Mouse (Mus musculus): Measurements from ENCODE around the gene Rsrc2. TPM values are rescaled to one million over a fixed set of nuclear protein-coding genes. Genes with fewer than 3 reads are reported as not detected.

Gene Rsrc2
- polyA plus RNA-seq, 1 experiment from 2014 or later: 174 TPM

DNA sequence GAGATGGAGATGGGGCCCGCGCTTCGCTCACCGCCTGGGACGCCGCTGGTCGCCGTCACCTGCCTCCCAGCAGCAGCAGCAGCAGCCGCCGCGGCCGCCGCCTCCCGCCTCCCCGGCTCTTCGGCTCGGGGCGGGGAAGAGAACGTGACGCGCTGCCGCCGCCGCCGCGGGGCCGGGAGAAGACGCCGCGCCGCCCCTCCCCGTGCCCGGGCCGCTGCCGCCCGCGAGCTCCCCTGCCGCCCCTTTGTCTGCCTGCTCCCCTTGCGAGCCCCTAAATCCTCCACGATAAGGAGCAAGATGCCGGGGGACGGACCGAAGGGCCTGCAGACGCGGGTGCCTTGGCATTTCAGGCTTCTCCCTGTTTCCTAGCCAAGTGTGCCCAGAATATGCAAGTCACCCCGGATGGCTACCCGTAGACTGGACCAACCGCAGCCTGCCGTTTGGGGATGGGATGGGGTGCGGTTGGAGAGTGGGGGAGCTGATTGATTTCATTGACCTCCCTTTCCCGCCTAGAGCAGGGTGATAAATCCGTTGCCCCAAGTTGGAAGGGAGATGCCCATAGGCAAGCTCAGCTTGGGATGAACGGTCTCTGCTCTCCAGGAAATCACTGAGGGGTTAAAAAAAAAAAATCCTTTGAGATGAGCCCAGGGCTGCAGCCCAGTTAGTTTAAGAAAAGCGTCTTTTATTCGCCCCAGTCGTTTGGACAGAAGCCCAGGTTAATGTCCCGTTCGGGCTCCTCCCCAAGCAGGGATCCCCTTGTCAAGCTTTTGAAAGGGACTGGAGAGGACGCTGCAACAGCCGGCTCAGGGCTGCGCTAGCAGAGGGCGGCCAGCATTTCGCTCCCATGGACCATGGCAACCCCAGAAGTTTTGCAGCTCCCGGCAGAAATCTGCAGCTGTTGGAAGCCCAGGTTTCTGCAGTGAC is 64.7 kb downstream of the Rsrc2 start, which contains the start of gene Clip1:
Gene Clip1 (minus strand): TSS at position 398 of the 924 bp plus-strand sequence.
- peak within 1 kb of the TSS; percentile 55 for H3K4me2 ChIP-seq (replicated peaks)
- peak within 1 kb of the TSS; percentile 99 for H3K27ac ChIP-seq (replicated peaks)
- no peaks in the 10 kb centered on the region for H3K9me3 ChIP-seq
- H3K27me3 ChIP-seq: no peaks in the 10 kb centered on the region
- peaks cover 27% of the 10 kb centered on the region for H3K4me1 ChIP-seq
- peak within 1 kb of the TSS; percentile 99 for H3K9ac ChIP-seq (replicated peaks)
- WGBS: under 1% methylated on average over 43 of the region's 64 CpGs
- no peaks in the 10 kb centered on the region for H3K36me3 ChIP-seq
- ATAC-seq (ENCODE audit: low FRiP score, low read depth): peak; percentile 62
- peak within 1 kb of the TSS; percentile 98 for H3K4me3 ChIP-seq

GRCm38 (mm10) chr5:123683377-123684220 is 65.6 kb downstream of the Rsrc2 start:
- no peaks in the 10 kb centered on the region for H3K9me3 ChIP-seq
- peak overlapping the region; percentile 99 for H3K9ac ChIP-seq (replicated peaks)
- H3K36me3 ChIP-seq: no peaks in the 10 kb centered on the region
- H3K27ac ChIP-seq (replicated peaks): peak overlapping the region; percentile 99
- H3K4me3 ChIP-seq: peak overlapping the region; percentile 98
- no peaks in the 10 kb centered on the region for H3K27me3 ChIP-seq
- peaks cover 27% of the 10 kb centered on the region for H3K4me1 ChIP-seq
- H3K4me2 ChIP-seq (replicated peaks): peak overlapping the region; percentile 55
- ATAC-seq (ENCODE audit: low FRiP score, low read depth): peak; percentile 81
- WGBS: 1% methylated on average over 79 of the region's 92 CpGs

DNA sequence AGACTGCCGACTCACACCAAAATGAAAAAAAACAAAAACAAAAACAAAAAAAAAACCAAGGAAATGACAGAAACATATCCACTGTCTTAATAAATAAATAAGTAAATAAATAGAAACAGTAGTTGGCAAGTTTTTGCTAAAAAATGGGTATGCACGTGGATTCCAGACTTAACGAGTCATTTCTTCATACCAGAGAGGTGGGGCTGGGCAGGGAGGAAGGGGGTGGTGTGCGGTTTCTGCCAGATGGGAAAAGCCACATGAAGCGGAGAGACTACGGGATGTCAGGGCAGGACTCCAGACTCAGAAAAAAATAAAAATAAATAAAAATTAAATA is 66.2 kb downstream of the Rsrc2 start:
- no peaks in the 10 kb centered on the region for H3K27me3 ChIP-seq
- no peaks in the 10 kb centered on the region for H3K36me3 ChIP-seq
- H3K4me3 ChIP-seq: peak overlapping the region; percentile 98
- H3K9me3 ChIP-seq: no peaks in the 10 kb centered on the region
- H3K9ac ChIP-seq (replicated peaks): peak overlapping the region; percentile 99
- H3K4me2 ChIP-seq (replicated peaks): peak overlapping the region; percentile 55
- 4% methylated on average over 6 of the region's 6 CpGs for WGBS
- peak overlapping the region; percentile 99 for H3K27ac ChIP-seq (replicated peaks)
- peaks cover 27% of the 10 kb centered on the region for H3K4me1 ChIP-seq
- peak; percentile 44; the same call in 1 of the 2 replicates for ATAC-seq (ENCODE audit: low FRiP score, low read depth)

GRCm38 (mm10) chr5:123682372-123682771 is 66.8 kb downstream of the Rsrc2 start:
- ATAC-seq (ENCODE audit: low FRiP score, low read depth): no peak
- H3K4me3 ChIP-seq: peak overlapping the region; percentile 98

DNA sequence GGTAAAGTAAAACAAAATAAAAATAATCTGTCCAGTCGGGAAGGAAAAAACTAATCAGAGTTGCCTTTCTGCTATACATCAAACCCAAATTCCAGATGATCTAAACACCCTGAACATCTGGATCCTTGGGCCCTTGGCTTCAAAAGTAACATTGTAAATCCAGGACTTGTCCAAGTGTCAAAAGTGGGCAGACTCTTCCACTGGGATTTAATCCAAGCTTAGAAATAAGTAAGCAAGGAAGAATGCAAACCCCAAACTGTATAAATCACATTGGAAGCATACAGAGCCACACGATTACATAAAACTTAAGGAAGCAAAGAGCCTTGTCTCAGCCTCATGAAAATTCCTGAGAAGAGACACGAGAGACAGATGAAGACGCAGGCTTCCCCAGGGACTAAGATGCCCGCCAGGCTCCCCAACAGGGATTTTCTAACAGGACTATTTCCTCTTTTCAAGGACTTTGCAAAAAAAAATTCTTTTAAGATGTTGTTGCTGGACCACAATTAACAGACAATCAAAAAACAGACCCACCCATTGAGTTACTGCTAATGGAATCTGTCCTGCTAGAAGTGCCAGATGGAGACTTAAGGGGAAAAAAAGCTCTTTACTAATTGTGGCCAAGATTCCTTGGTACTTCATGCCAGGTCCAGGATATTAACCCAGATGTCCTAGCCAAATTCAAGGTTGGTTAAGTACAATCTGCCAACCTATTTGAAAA is 69.5 kb downstream of the Rsrc2 start:
- Histone ChIP-seq H3K9ac (replicated peaks) (no peak overlapping the region), H3K27ac (replicated peaks) (no peak overlapping the region), H3K4me2 (replicated peaks) (no peak overlapping the region), H3K27me3 (no peaks in the 10 kb centered on the region), H3K36me3 (0 out of 2 replicates have a peak, but pooled peaks cover 6% of the 10 kb centered on the region), H3K9me3 (no peaks in the 10 kb centered on the region), H3K4me3 (no peak overlapping the region), H3K4me1 (peaks cover 23% of the 10 kb centered on the region)
- no peak for ATAC-seq (ENCODE audit: low FRiP score, low read depth)
- WGBS: 53% methylated on average over 5 of the region's 5 CpGs

More at GRCm38 (mm10) chr5:123682372-123682771, 66.8 kb downstream of the Rsrc2 start:
- Histone ChIP-seq H3K4me2 (replicated peaks) (peak overlapping the region; percentile 55), H3K9ac (replicated peaks) (peak overlapping the region; percentile 99), H3K27ac (replicated peaks) (no peak overlapping the region), H3K4me1 (peaks cover 27% of the 10 kb centered on the region), H3K27me3 (no peaks in the 10 kb centered on the region), H3K9me3 (no peaks in the 10 kb centered on the region), H3K36me3 (0 out of 2 replicates have a peak, but pooled peaks cover 1% of the 10 kb centered on the region)
- 44% methylated on average over 4 of the region's 4 CpGs for WGBS

- Histone ChIP-seq H3K9me3 (no peaks in the 10 kb centered on the region), H3K27me3 (no peaks in the 10 kb centered on the region), H3K36me3 (0 out of 2 replicates have a peak, but pooled peaks cover 6% of the 10 kb centered on the region), H3K4me3 (no peak overlapping the region), H3K4me2 (replicated peaks) (no peak overlapping the region), H3K4me1 (peaks cover 25% of the 10 kb centered on the region), H3K9ac (replicated peaks) (no peak overlapping the region), H3K27ac (replicated peaks) (no peak overlapping the region)
- ATAC-seq (ENCODE audit: low FRiP score, low read depth): no peak
- 81% methylated on average over 3 of the region's 3 CpGs for WGBS
These were observed 70.1 kb downstream of the Rsrc2 start for GRCm38 (mm10) chr5:123679106-123679505.

Other genes with a start within 250 kb of the Rsrc2 start
- 1.5 and 1.7 TPM in 2 replicates for gene B3gnt4, start 239.0 kb downstream of the Rsrc2 start, polyA plus RNA-seq (2016; fragmentation: Nextera tagmentation; extraction: Ambion mirVana)
- gene Diablo, start 225.2 kb downstream of the Rsrc2 start, polyA plus RNA-seq (2016; fragmentation: Nextera tagmentation; extraction: Ambion mirVana): 135 and 145 TPM in 2 replicates
- 1.1 and 1.9 TPM in 2 replicates for gene Gm49027, start 223.9 kb downstream of the Rsrc2 start, polyA plus RNA-seq (2016; fragmentation: Nextera tagmentation; extraction: Ambion mirVana)
- 39.7 and 40.4 TPM in 2 replicates for gene Vps33a, start 176.4 kb downstream of the Rsrc2 start, polyA plus RNA-seq (2016; fragmentation: Nextera tagmentation; extraction: Ambion mirVana)
- gene Clip1, start 64.8 kb downstream of the Rsrc2 start, polyA plus RNA-seq (2016; fragmentation: Nextera tagmentation; extraction: Ambion mirVana): 65.7 and 69.8 TPM in 2 replicates
- gene Zcchc8, start 28.3 kb downstream of the Rsrc2 start, polyA plus RNA-seq (2016; fragmentation: Nextera tagmentation; extraction: Ambion mirVana): 92.4 and 97.3 TPM in 2 replicates
- 36.5 and 44.9 TPM in 2 replicates for gene Kntc1, start 302 bp upstream of the Rsrc2 start, polyA plus RNA-seq (2016; fragmentation: Nextera tagmentation; extraction: Ambion mirVana)
- gene Hcar2, start 116.1 kb upstream of the Rsrc2 start, polyA plus RNA-seq (2016; fragmentation: Nextera tagmentation; extraction: Ambion mirVana): not detected in 2 replicates
- gene Hcar1, start 130.6 kb upstream of the Rsrc2 start, polyA plus RNA-seq (2016; fragmentation: Nextera tagmentation; extraction: Ambion mirVana): 0.35 and 0.50 TPM in 2 replicates
- 159 and 167 TPM in 2 replicates for gene Denr, start 157.8 kb upstream of the Rsrc2 start, polyA plus RNA-seq (2016; fragmentation: Nextera tagmentation; extraction: Ambion mirVana)
- gene Gm43518, start 178.0 kb upstream of the Rsrc2 start, polyA plus RNA-seq (2016; fragmentation: Nextera tagmentation; extraction: Ambion mirVana): 1.8 and 3.4 TPM in 2 replicates
- gene Ccdc62, start 181.3 kb upstream of the Rsrc2 start, polyA plus RNA-seq (2016; fragmentation: Nextera tagmentation; extraction: Ambion mirVana): 4.9 and 6.1 TPM in 2 replicates
- 13.9 and 15.5 TPM in 2 replicates for gene Hip1r, start 224.2 kb upstream of the Rsrc2 start, polyA plus RNA-seq (2016; fragmentation: Nextera tagmentation; extraction: Ambion mirVana)